Mouse (Mus musculus) MEL (cell line): ENCODE measurements around the gene Aldh8a1. TPM values are rescaled to one million over a fixed set of nuclear protein-coding genes. Genes with fewer than 3 reads are reported as not detected.

Source experiments
- DNase-seq: peaks from one replicate; pipeline ENCODE4 v3.0.0; 2011; ENCODE audit warnings: low read depth, low spot score
- H3K27ac ChIP-seq: 2 replicates; pipeline ENCODE4 v1.5.1; 2012; ENCODE audit warnings: low read depth, mild to moderate bottlenecking, control low read depth, low read length, moderate library complexity; ENCODE audit not compliant: control insufficient read depth
- H3K27me3 ChIP-seq, 2 experiments: fragments of 150-350 bp in 1 of 2; sonication (generic) in 1 of 2; 2 replicates each; pipeline ENCODE4 v1.6.1; 2012; ENCODE audit warnings: low read length in 2 of 2, mild to moderate bottlenecking in 2 of 2, improper control_type of control experiment in 1 of 2, moderate library complexity in 1 of 2; ENCODE audit not compliant: insufficient read depth in 2 of 2, control insufficient read depth in 1 of 2
- H3K36me3 ChIP-seq, 2 experiments: 2 replicates each; pipeline ENCODE4 v1.6.1; 2012 to 2014; ENCODE audit warnings: low read length in 2 of 2, improper control_type of control experiment in 1 of 2, inconsistent platforms in 1 of 2, mild to moderate bottlenecking in 1 of 2; ENCODE audit not compliant: insufficient read depth in 2 of 2, control insufficient read depth in 1 of 2
- H3K4me1 ChIP-seq, 2 experiments: fragments of 150-350 bp in 1 of 2; sonication (generic) in 1 of 2; 2 replicates each; pipeline ENCODE4 v1.6.1; 2012; ENCODE audit warnings: low read length in 2 of 2, improper control_type of control experiment in 1 of 2, mild to moderate bottlenecking in 1 of 2; ENCODE audit not compliant: insufficient read depth in 2 of 2, control insufficient read depth in 1 of 2
- H3K4me3 ChIP-seq, 2 experiments: fragments of 150-350 bp in 1 of 2; sonication (generic) in 1 of 2; 2 replicates each; pipeline ENCODE4 v1.5.1; 2012; ENCODE audit warnings: low read depth in 2 of 2, low read length in 2 of 2, mild to moderate bottlenecking in 2 of 2, moderate library complexity in 2 of 2, control low read depth in 1 of 2, improper control_type of control experiment in 1 of 2; ENCODE audit not compliant: control insufficient read depth in 1 of 2, insufficient read depth in 1 of 2
- H3K79me2 ChIP-seq: 2 replicates; pipeline ENCODE4 v1.6.1; 2012; ENCODE audit warnings: mild to moderate bottlenecking, low read length, moderate library complexity; ENCODE audit not compliant: control insufficient read depth, poor library complexity, insufficient read depth
- H3K9ac ChIP-seq: 2 replicates; pipeline ENCODE4 v1.6.1; 2012; ENCODE audit warnings: low read depth, mild to moderate bottlenecking, control low read depth, low read length, moderate library complexity; ENCODE audit not compliant: control insufficient read depth, poor library complexity, severe bottlenecking
- H3K9me3 ChIP-seq: fragments of 150-350 bp; sonication (generic); replicated peaks from 2 replicates; pipeline ENCODE4 v1.6.1; 2012; ENCODE audit warnings: mild to moderate bottlenecking, low read length, improper control_type of control experiment, moderate library complexity; ENCODE audit not compliant: insufficient read depth
- E2F4 ChIP-seq: IDR thresholded peaks from 2 replicates; pipeline ENCODE4 v1.6.1; 2011; ENCODE audit warnings: low read depth, low read length, improper control_type of control experiment, borderline replicate concordance
- ELF1 ChIP-seq: IDR thresholded peaks from 2 replicates; pipeline ENCODE4 v1.6.1; 2014; ENCODE audit warnings: low read depth, mild to moderate bottlenecking, inconsistent platforms, low read length, improper control_type of control experiment, moderate library complexity
- EP300 ChIP-seq, 2 experiments: IDR thresholded peaks; 2 replicates each; pipeline ENCODE4 v1.6.1; 2011; ENCODE audit warnings: improper control_type of control experiment in 2 of 2, low read length in 2 of 2, low read depth in 1 of 2, mild to moderate bottlenecking in 1 of 2
- ETS1 ChIP-seq: IDR thresholded peaks from 2 replicates; pipeline ENCODE4 v1.6.1; 2012; ENCODE audit warnings: low read depth, mild to moderate bottlenecking, inconsistent platforms, low read length, improper control_type of control experiment, moderate library complexity
- GATA1 ChIP-seq: IDR thresholded peaks from 2 replicates; pipeline ENCODE4 v1.6.1; 2011; ENCODE audit warnings: low read depth, low read length, improper control_type of control experiment
- HCFC1 ChIP-seq: IDR thresholded peaks from 2 replicates; pipeline ENCODE4 v1.6.1; 2012; ENCODE audit warnings: low read depth, mild to moderate bottlenecking, inconsistent platforms, low read length, improper control_type of control experiment, moderate library complexity
- KAT2A ChIP-seq: conservative IDR thresholded peaks from 2 replicates; pipeline ENCODE4 v1.6.1; 2012; ENCODE audit warnings: low read depth, low read length, improper control_type of control experiment, inconsistent platforms
- MAX ChIP-seq: IDR thresholded peaks from 2 replicates; pipeline ENCODE4 v1.6.1; 2011; ENCODE audit warnings: low read length, improper control_type of control experiment
- MXI1 ChIP-seq: IDR thresholded peaks from 2 replicates; pipeline ENCODE4 v1.6.1; 2011; ENCODE audit warnings: mild to moderate bottlenecking, low read depth, low read length, improper control_type of control experiment
- MYB ChIP-seq: IDR thresholded peaks from 2 replicates; pipeline ENCODE4 v1.6.1; 2011; ENCODE audit warnings: mild to moderate bottlenecking, low read depth, low read length, improper control_type of control experiment
- MYC ChIP-seq: IDR thresholded peaks from 2 replicates; pipeline ENCODE4 v1.6.1; 2011; ENCODE audit warnings: low read depth, mild to moderate bottlenecking, low read length, improper control_type of control experiment, moderate library complexity
- NELFE ChIP-seq: IDR thresholded peaks from 2 replicates; pipeline ENCODE4 v1.6.1; 2011; ENCODE audit warnings: low read depth, low read length, improper control_type of control experiment
- NRF1 ChIP-seq: IDR thresholded peaks from 2 replicates; pipeline ENCODE4 v1.6.1; 2014; ENCODE audit warnings: low read depth, mild to moderate bottlenecking, inconsistent platforms, low read length, improper control_type of control experiment, moderate library complexity; ENCODE audit not compliant: poor library complexity, insufficient read depth, severe bottlenecking
- POLR2A ChIP-seq, 2 experiments: IDR thresholded peaks; 2 replicates each; pipeline ENCODE4 v1.6.1; 2011 to 2012; ENCODE audit warnings: low read length in 2 of 2, mild to moderate bottlenecking in 2 of 2, control low read depth in 1 of 2, improper control_type of control experiment in 1 of 2, low read depth in 1 of 2, moderate library complexity in 1 of 2; ENCODE audit not compliant: control insufficient read depth in 1 of 2, insufficient read depth in 1 of 2, poor library complexity in 1 of 2
- POLR2AphosphoS2 ChIP-seq: IDR thresholded peaks from 2 replicates; pipeline ENCODE4 v1.6.1; 2011; ENCODE audit warnings: low read length, improper control_type of control experiment
- SMC3 ChIP-seq: IDR thresholded peaks from 2 replicates; pipeline ENCODE4 v1.6.1; 2011; ENCODE audit warnings: low read depth, low read length, improper control_type of control experiment
- TBP ChIP-seq: IDR thresholded peaks from 2 replicates; pipeline ENCODE4 v1.8.0; 2011; ENCODE audit warnings: low read depth, low read length, improper control_type of control experiment
- TCF12 ChIP-seq: IDR thresholded peaks from 2 replicates; pipeline ENCODE4 v1.6.1; 2014; ENCODE audit warnings: low read depth, mild to moderate bottlenecking, inconsistent platforms, low read length, improper control_type of control experiment, moderate library complexity
- ZC3H11A ChIP-seq: IDR thresholded peaks from 2 replicates; pipeline ENCODE4 v1.6.1; 2012; ENCODE audit warnings: low read depth, mild to moderate bottlenecking, inconsistent platforms, low read length, improper control_type of control experiment
- ZKSCAN1 ChIP-seq: IDR thresholded peaks from 2 replicates; pipeline ENCODE4 v1.6.1; 2012; ENCODE audit warnings: low read depth, mild to moderate bottlenecking, inconsistent platforms, low read length, improper control_type of control experiment, moderate library complexity
- polyA plus RNA-seq, 2 experiments: library from polyadenylated mRNA; stranded (reverse) in 1 of 2; unstranded in 1 of 2; fragments of >175 nt in 1 of 2; fragments of >200 nt in 1 of 2; gene quantifications; 2 replicates each; pipeline versions ENCODE4 v1.2.1 to v1.2.4; 2012; ENCODE audit warnings: low replicate concordance in 2 of 2, low read depth in 1 of 2; ENCODE audit not compliant: insufficient read length in 2 of 2, insufficient read depth in 1 of 2, missing spikeins in 1 of 2
- total RNA-seq: library from RNA; depleted of rRNA; stranded (reverse); fragments of 300-350 nt; gene quantifications from 2 replicates; pipeline ENCODE4 v1.2.3, GENCODE M21; 2012

Gene Aldh8a1
- total and polyA plus RNA-seq, 3 experiments = 0.04 to 0.07 TPM; not detected in 1

DNA sequence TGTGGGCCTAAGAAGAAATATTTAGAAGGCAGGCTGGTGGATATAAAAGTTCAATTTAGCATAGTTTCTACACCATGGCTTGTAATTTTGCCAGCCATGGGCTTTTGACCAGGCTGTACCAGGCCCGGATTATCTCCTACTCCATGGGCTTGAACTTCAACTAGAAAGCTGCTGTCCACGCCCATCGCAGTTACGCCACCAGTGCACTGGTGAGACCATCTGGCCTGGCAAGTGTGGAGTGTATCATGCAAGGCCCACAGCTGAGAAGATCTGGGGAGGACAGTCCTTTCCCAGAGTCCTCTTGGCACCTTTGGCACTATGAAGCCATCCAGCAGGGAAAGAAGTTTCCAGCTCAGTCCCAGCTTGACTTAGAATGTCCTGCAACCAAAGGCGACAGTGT lies 39.1 kb downstream of the Aldh8a1 start:
- Histone ChIP-seq H3K4me1 (peaks cover 0 to 9% of the 10 kb centered on the region in 2 experiments; a peak in 3 of 4 replicates), H3K9me3 (no peaks in the 10 kb centered on the region)
- TF ChIP-seq KAT2A (no peak), ELF1 (no peak), MXI1 (no peak)

DNA sequence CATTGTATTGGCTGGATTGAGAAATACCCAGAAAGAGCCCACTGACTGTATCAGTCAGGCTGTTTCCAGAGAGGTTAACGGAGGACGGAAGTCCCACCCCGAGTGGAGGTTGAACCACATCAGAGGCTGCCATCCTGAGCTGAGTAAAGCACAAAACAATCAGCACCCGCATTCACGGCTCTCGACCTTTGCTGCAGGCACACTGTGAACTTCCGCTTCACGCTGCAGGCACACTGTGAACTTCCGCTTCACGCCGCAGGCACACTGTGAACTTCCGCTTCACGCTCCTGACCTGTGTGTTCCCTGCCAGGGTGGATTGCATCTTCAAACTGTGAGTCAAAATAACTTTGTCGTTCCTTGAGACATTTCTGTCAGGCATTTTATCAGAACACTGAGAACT lies 42.1 kb downstream of the Aldh8a1 start:
- peak overlapping the region; percentile 59 for H3K9ac ChIP-seq
- no peaks in the 10 kb centered on the region for H3K79me2 ChIP-seq
- TF ChIP-seq ZC3H11A (no peak), TBP (peak; percentile 66), NELFE (peak; percentile 37; the same call in 1 of the 2 replicates), ETS1 (peak; percentile 53; the same call in 1 of the 2 replicates), MYC (0 out of 2 replicates have a peak, but pooled peaks have one; percentile 54), MXI1 (peak; percentile 45), EP300 (IDR thresholded peaks at IDR 0.05; ENCODE audit: low read depth in 1 of 2, low read length in 2 of 2) (peak in 1 of 2 experiments; percentile 37; a peak in 1 of 4 replicates), POLR2AphosphoS2 (0 out of 2 replicates have a peak, but pooled peaks have one; percentile 45), GATA1 (peak; percentile 8; the same call in 1 of the 2 replicates), ZKSCAN1 (peak; percentile 80), E2F4 (no peak), TCF12 (peak; percentile 14; the same call in 1 of the 2 replicates), SMC3 (no peak), MAX (peak; percentile 92), HCFC1 (peak; percentile 78), NRF1 (no peak), ELF1 (peak; percentile 91), POLR2A (IDR thresholded peaks at IDR 0.05; ENCODE audit: control insufficient read depth in 1 of 2, insufficient read depth in 1 of 2, low read depth in 1 of 2, low read length in 2 of 2, poor library complexity in 1 of 2) (peak; percentile 28 to 64; a peak in 2 of 4 replicates), MYB (no peak)
- DNase-seq = peak; percentile 94
- peak overlapping the region; percentile 98 for H3K27ac ChIP-seq
- peak overlapping the region; percentile 60 to 61 for H3K4me3 ChIP-seq
- peaks cover 0 to 3% of the 10 kb centered on the region in 2 experiments; a peak in 2 of 4 replicates for H3K36me3 ChIP-seq
- H3K4me1 ChIP-seq = peaks cover 0 to 11% of the 10 kb centered on the region in 2 experiments; a peak in 3 of 4 replicates
- no peaks in the 10 kb centered on the region; a peak in 1 of 4 replicates for H3K27me3 ChIP-seq
- H3K9me3 ChIP-seq = no peaks in the 10 kb centered on the region

More for the DNA sequence above, 39.1 kb downstream of the Aldh8a1 start:
- Histone ChIP-seq H3K79me2 (no peaks in the 10 kb centered on the region), H3K27me3 (no peaks in the 10 kb centered on the region; a peak in 1 of 4 replicates), H3K27ac (no peak overlapping the region), H3K4me3 (no peak overlapping the region), H3K9ac (no peak overlapping the region), H3K36me3 (peaks cover 0 to under 1% of the 10 kb centered on the region in 2 experiments; a peak in 2 of 4 replicates)
- no peak for DNase-seq
